Mouse (Mus musculus) forebrain, embryonic 11.5 days (tissue): ENCODE results near the gene Pdzd2. TPM values are rescaled to one million over a fixed set of nuclear protein-coding genes. Genes with fewer than 3 reads are reported as not detected.

Source experiments
- ATAC-seq: fragments of 200-750 bp; cut with Nextera tagmentation; replicated peaks from 2 replicates; pipeline ENCODE4 v1.8.0; 2017; ENCODE audit warnings: moderate TSS enrichment; ENCODE audit not compliant: low FRiP score
- DNase-seq: peaks from one replicate; pipeline ENCODE4 v3.0.0-alpha.2; 2017; ENCODE audit warnings: low spot score
- H3K27ac ChIP-seq: fragments of 300-500 bp; sonication (generic); 2 replicates; pipeline ENCODE4 v1.5.1; 2014; ENCODE audit warnings: low read depth, low read length
- H3K27me3 ChIP-seq: fragments of 300-500 bp; sonication (generic); 2 replicates; pipeline ENCODE4 v1.6.1; 2014; ENCODE audit warnings: mild to moderate bottlenecking, low read length, mixed read lengths; ENCODE audit not compliant: control insufficient read depth, insufficient read depth
- H3K36me3 ChIP-seq: fragments of 300-500 bp; sonication (generic); 2 replicates; pipeline ENCODE4 v1.6.1; 2014; ENCODE audit warnings: mild to moderate bottlenecking, low read length, moderate library complexity, mixed read lengths; ENCODE audit not compliant: control insufficient read depth, insufficient read depth
- H3K4me1 ChIP-seq: fragments of 300-500 bp; sonication (generic); replicated peaks from 2 replicates; pipeline ENCODE4 v1.6.1; 2014; ENCODE audit warnings: low read length, mixed read lengths; ENCODE audit not compliant: control insufficient read depth, insufficient read depth
- H3K4me2 ChIP-seq: fragments of 300-500 bp; sonication (generic); 2 replicates; pipeline ENCODE4 v1.6.1; 2014; ENCODE audit warnings: low read depth, mild to moderate bottlenecking, low read length, moderate library complexity, mixed read lengths; ENCODE audit not compliant: severe bottlenecking
- H3K4me3 ChIP-seq: fragments of 300-500 bp; sonication (generic); 2 replicates; pipeline ENCODE4 v1.5.1; 2014; ENCODE audit warnings: low read depth, low read length
- H3K9ac ChIP-seq: fragments of 300-500 bp; sonication (generic); 2 replicates; pipeline ENCODE4 v1.6.1; 2014; ENCODE audit warnings: low read length
- H3K9me3 ChIP-seq: fragments of 300-500 bp; sonication (generic); 2 replicates; pipeline ENCODE4 v1.6.1; 2016; ENCODE audit warnings: low read length, mixed read lengths; ENCODE audit not compliant: control insufficient read depth
- WGBS: fragments of 180-500 bp; shearing (Covaris S2); extraction: QIAGEN DNeasy Blood & Tissue Kit; methylation state at CpG from one replicate; pipeline ENCODE4 v1.1.7; 2014; 5-methylcytosine and 5-hydroxymethylcytosine counted together
- polyA plus RNA-seq: library from polyadenylated mRNA; unstranded; fragments of >200 nt; fragmentation: Nextera tagmentation; extraction: Ambion mirVana; gene quantifications from 2 replicates; pipeline ENCODE4 v1.2.1, GENCODE M21; 2014

Pdzd2 gene
- polyA plus RNA-seq, 1 experiment from 2014 or later: 6.0 TPM

DNA sequence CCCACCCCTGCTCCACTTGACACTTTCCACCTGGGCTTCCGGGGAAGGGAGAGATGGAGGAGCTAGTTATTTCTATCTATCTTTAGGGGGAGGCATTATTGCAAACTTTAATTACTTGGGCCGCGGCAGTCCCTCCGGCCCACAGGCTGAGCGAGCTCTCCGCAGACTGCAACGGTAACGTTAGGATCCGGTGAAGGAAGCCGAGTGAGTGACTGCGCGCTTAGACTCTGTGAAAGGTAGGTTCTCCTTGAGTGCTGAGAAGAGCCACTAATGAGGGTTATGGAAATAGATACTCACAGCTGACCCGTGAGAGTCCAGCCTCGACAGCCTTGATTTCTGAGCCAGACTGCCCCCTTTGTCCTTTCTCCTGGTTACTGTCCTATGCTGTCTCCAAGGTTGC lies 20.9 kb downstream of the Pdzd2 start:
- DNase-seq: no peak
- ATAC-seq: no peak
- WGBS: 89% methylated on average over 14 of the region's 14 CpGs
- Histone ChIP-seq H3K9me3 (no peaks in the 10 kb centered on the region), H3K4me1 (no peaks in the 10 kb centered on the region), H3K4me3 (no peak overlapping the region), H3K27ac (no peak overlapping the region), H3K36me3 (no peaks in the 10 kb centered on the region), H3K27me3 (no peaks in the 10 kb centered on the region), H3K4me2 (no peak overlapping the region), H3K9ac (no peak overlapping the region)

DNA sequence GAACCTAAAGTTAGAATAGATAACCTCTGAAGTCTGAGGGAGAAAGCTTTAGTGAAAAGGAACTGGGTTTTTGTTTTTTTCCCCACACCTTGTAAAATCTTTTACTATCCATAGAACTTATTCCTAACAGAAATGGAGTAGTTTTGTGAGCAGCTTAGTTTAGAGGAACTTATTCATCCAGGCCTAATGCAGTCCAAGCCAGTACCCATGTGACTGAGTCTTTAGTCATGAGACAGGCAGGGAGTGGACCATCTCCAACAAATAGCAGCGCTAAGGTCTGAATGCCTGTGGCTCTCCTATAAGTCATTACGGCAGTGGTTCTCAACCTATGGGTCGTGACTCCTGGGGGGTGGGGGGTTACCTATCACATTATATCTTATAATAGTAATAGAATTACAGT lies 22.3 kb downstream of the Pdzd2 start:
- 89% methylated on average over 3 of the region's 3 CpGs for WGBS
- Histone ChIP-seq H3K9me3 (no peaks in the 10 kb centered on the region), H3K27ac (no peak overlapping the region), H3K4me3 (no peak overlapping the region), H3K4me1 (no peaks in the 10 kb centered on the region), H3K9ac (no peak overlapping the region), H3K27me3 (no peaks in the 10 kb centered on the region), H3K36me3 (no peaks in the 10 kb centered on the region), H3K4me2 (no peak overlapping the region)
- ATAC-seq (no peak), DNase-seq (no peak)

DNA sequence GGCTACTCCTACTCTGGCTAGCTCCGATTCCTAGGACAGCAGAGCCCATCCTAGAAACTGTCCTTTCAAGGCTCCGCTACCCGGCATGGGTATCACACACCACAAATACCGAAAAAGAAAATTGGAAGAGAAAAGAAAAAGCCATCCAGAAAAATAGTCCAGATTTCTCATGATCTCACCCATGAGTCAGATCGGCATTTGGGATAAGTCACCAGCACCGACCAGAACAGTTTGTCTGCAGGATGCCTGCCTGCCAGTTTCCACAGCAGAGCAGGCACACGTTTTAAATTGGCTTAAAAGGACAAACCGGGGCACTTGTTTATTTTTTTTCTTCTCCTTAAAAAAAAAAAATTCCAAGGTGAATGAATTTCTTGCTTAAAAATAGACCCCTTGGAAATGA lies 22.8 kb downstream of the Pdzd2 start:
- H3K9me3 ChIP-seq: no peaks in the 10 kb centered on the region
- no peak overlapping the region for H3K9ac ChIP-seq
- no peak for ATAC-seq
- H3K36me3 ChIP-seq: no peaks in the 10 kb centered on the region
- no peaks in the 10 kb centered on the region for H3K27me3 ChIP-seq
- H3K4me2 ChIP-seq: no peak overlapping the region
- 85% methylated on average over 8 of the region's 8 CpGs for WGBS
- H3K4me3 ChIP-seq: no peak overlapping the region
- DNase-seq: no peak
- no peaks in the 10 kb centered on the region for H3K4me1 ChIP-seq
- H3K27ac ChIP-seq: no peak overlapping the region

DNA sequence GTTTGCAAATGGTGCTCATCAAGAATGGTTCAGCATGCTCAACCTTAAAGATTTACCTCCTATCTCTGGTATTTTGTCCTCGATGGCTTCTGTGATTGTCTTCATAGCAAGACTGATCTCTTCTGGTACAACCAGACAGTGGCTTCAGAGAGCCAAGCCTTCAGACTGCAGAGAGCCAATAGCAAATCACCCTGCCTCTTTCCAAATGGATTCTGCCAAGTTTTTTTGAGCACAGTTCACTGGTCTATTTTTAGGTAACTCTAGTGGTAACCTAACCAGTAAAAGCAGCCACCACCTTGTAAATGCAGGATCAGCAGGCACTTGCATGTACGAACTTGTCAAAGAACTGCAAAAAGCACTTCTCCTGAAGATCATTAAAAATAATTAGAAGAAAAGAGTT lies 25.4 kb downstream of the Pdzd2 start:
- DNase-seq (no peak), ATAC-seq (no peak)
- H3K4me3 ChIP-seq: no peak overlapping the region
- H3K27ac ChIP-seq: no peak overlapping the region
- WGBS: 89% methylated on average over 2 of the region's 2 CpGs
- H3K36me3 ChIP-seq: no peaks in the 10 kb centered on the region
- H3K4me2 ChIP-seq: no peak overlapping the region
- no peak overlapping the region for H3K9ac ChIP-seq
- H3K27me3 ChIP-seq: no peaks in the 10 kb centered on the region
- no peaks in the 10 kb centered on the region for H3K4me1 ChIP-seq
- no peaks in the 10 kb centered on the region for H3K9me3 ChIP-seq

DNA sequence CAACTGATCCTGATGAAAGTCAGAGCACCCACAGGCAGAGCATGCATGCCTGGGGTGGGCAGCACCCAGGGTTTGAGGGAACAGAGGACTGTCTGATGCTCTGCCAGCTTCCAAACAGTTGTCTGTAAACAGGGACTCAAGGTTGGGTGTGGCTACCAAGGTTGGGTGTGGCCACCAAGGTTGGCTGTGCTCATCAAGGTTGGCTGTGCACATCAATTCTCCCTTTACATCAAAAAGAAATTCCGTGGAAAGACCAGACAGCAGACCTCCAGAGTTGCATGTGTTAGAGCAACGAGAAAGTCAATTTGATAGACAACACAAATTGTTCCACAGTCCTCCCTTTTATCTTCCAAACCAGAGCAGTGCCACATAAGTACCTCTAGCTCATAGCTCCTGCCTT lies 26.5 kb downstream of the Pdzd2 start:
- no peak overlapping the region for H3K9ac ChIP-seq
- H3K36me3 ChIP-seq: no peaks in the 10 kb centered on the region
- DNase-seq (no peak), ATAC-seq (no peak)
- H3K4me3 ChIP-seq: no peak overlapping the region
- no peaks in the 10 kb centered on the region for H3K4me1 ChIP-seq
- no peaks in the 10 kb centered on the region for H3K27me3 ChIP-seq
- no peak overlapping the region for H3K27ac ChIP-seq
- H3K9me3 ChIP-seq: no peaks in the 10 kb centered on the region
- WGBS: 85% methylated on average over 2 of the region's 2 CpGs
- no peak overlapping the region for H3K4me2 ChIP-seq

DNA sequence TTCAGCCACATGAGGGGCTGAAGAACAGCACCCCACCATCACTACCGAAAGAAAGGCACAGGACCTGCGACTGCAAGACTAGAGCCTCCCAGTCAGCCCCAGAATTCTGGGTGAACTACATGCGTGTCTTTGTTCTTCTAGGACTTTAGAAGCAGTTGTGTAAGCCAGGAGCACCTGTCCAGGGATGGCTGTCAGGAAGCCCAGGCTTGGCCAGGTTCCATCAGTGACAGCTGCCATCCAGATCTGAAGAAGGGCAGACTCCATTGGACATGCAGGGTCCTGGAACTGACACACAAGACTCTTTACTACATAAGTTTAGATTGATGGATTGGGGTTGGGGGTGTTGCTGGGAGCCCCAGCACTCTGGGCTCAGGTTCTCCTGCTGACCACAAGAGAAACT lies 29.7 kb downstream of the Pdzd2 start:
- no peak overlapping the region for H3K4me3 ChIP-seq
- no peak overlapping the region for H3K9ac ChIP-seq
- no peaks in the 10 kb centered on the region for H3K9me3 ChIP-seq
- 93% methylated on average over 3 of the region's 3 CpGs for WGBS
- no peaks in the 10 kb centered on the region for H3K4me1 ChIP-seq
- no peaks in the 10 kb centered on the region for H3K27me3 ChIP-seq
- ATAC-seq (no peak), DNase-seq (no peak)
- no peak overlapping the region for H3K4me2 ChIP-seq
- H3K27ac ChIP-seq: no peak overlapping the region
- no peaks in the 10 kb centered on the region for H3K36me3 ChIP-seq

DNA sequence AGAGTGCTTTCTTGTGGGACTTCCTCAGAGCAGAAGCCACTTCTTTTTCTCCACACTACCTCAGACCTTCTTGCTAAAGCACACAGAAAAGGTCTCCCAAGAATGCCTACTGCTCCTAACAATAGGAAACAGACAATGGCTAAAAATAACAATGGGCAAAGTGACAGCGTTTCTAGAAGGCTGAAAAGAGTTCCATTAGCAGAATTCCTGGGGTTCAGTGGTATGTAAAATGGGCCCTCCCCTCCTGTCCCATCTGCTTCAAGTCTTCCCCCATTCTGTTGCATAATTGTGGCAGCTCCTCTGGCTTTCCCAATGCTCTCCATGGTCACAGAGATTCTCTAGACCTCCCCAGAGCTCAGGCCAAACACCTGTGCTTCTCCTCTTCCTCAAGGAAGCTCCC lies 31.4 kb downstream of the Pdzd2 start:
- no peak overlapping the region for H3K4me3 ChIP-seq
- DNase-seq (no peak), ATAC-seq (no peak)
- WGBS: 5% methylated on average over 1 of the region's 1 CpGs
- H3K27ac ChIP-seq: no peak overlapping the region
- H3K4me2 ChIP-seq: no peak overlapping the region
- no peaks in the 10 kb centered on the region for H3K4me1 ChIP-seq
- no peak overlapping the region for H3K9ac ChIP-seq
- no peaks in the 10 kb centered on the region for H3K27me3 ChIP-seq
- no peaks in the 10 kb centered on the region for H3K36me3 ChIP-seq
- H3K9me3 ChIP-seq: no peaks in the 10 kb centered on the region

DNA sequence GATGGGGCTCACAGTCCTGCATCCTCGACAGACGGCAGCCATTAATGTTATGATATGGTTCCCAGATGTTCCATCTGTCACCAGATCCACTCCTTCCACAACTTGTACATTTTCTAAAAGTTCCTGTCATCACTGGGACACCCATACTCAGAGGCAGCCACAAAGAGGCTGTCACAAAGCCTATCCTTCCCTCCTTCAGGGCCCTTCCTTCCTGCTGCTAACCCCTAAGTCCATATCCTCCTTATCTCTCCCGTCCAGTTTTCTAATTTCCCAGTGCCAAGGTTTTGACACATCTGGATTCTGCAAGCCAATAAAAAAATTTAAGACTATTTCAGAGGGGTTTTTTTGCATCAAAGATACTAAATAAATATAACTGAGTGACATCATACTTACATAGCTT lies 32.8 kb downstream of the Pdzd2 start:
- no peak for ATAC-seq
- H3K4me1 ChIP-seq: no peaks in the 10 kb centered on the region
- 89% methylated on average over 3 of the region's 3 CpGs for WGBS

DNA sequence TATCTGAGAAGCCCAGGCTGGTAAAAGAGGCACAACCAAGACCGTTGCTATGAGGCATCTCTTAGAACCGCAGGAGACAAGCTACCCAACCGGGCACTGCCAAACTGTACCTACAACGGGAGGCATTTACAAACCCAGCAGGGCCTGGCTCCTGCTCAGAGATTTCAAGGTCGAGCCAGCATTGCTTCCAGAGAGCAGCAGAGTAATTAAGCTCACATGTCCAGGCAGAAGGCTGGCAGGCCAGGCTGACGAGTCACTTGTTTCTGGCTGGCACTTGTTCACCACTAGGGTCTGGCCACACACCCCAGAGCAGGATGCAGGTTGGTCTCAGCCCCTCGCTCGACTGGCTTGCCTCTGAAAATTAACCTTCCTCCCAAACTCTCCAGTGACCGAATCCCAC lies 39.4 kb downstream of the Pdzd2 start:
- no peaks in the 10 kb centered on the region for H3K27me3 ChIP-seq
- no peak for DNase-seq
- no peak overlapping the region for H3K9ac ChIP-seq
- no peaks in the 10 kb centered on the region; the same call in 1 of the 2 replicates for H3K4me1 ChIP-seq
- ATAC-seq: no peak
- no peak overlapping the region for H3K4me2 ChIP-seq
- no peak overlapping the region for H3K4me3 ChIP-seq
- 54% methylated on average over 9 of the region's 9 CpGs for WGBS
- no peak overlapping the region for H3K27ac ChIP-seq
- H3K9me3 ChIP-seq: no peaks in the 10 kb centered on the region
- H3K36me3 ChIP-seq: no peaks in the 10 kb centered on the region

More for the DNA sequence above, 32.8 kb downstream of the Pdzd2 start:
- H3K27ac ChIP-seq: no peak overlapping the region
- H3K4me3 ChIP-seq: no peak overlapping the region
- H3K4me2 ChIP-seq: no peak overlapping the region
- no peaks in the 10 kb centered on the region for H3K9me3 ChIP-seq
- H3K9ac ChIP-seq: no peak overlapping the region
- no peak for DNase-seq
- no peaks in the 10 kb centered on the region for H3K36me3 ChIP-seq
- H3K27me3 ChIP-seq: no peaks in the 10 kb centered on the region
